Mouse (Mus musculus) thymus, adult 2 months (tissue): Measurements from ENCODE around the gene Emc8. TPM values are rescaled to one million over a fixed set of nuclear protein-coding genes. Genes with fewer than 3 reads are reported as not detected.
"Not testable (repeated sequence)": the region's sequence is repeated elsewhere in the genome, so short reads cannot be mapped to it uniquely, and the experiment has no call there.

Source experiments
- DNase-seq: peaks from one replicate; pipeline ENCODE4 v3.0.0; 2021
- H3K27ac ChIP-seq: fragments of 200-500 bp; 2 replicates; pipeline ENCODE4 v1.5.1; 2012; ENCODE audit warnings: low read length, control low read depth; ENCODE audit not compliant: control insufficient read depth, insufficient read depth
- H3K27me3 ChIP-seq: fragments of 200-500 bp; 2 replicates; pipeline ENCODE4 v1.6.1; 2012; ENCODE audit warnings: mild to moderate bottlenecking, low read length, moderate library complexity, mixed read lengths; ENCODE audit not compliant: control insufficient read depth, insufficient read depth
- H3K36me3 ChIP-seq: fragments of 200-500 bp; 2 replicates; pipeline ENCODE4 v1.6.1; 2012; ENCODE audit warnings: mild to moderate bottlenecking, low read length, moderate library complexity; ENCODE audit not compliant: control insufficient read depth, insufficient read depth
- H3K4me1 ChIP-seq: fragments of 200-500 bp; replicated peaks from 2 replicates; pipeline ENCODE4 v1.6.1; 2012; ENCODE audit warnings: low read length; ENCODE audit not compliant: control insufficient read depth, insufficient read depth
- H3K4me3 ChIP-seq: fragments of 200-500 bp; 2 replicates; pipeline ENCODE4 v1.5.1; 2012; ENCODE audit warnings: mild to moderate bottlenecking, low read length, control low read depth, moderate library complexity; ENCODE audit not compliant: control insufficient read depth, insufficient read depth
- CTCF ChIP-seq: fragments of 200-500 bp; IDR thresholded peaks from 2 replicates; pipeline ENCODE4 v1.5.1; 2012; ENCODE audit warnings: mild to moderate bottlenecking, control low read depth, low read length, moderate library complexity, borderline replicate concordance; ENCODE audit not compliant: control insufficient read depth, poor library complexity, insufficient read depth; ENCODE audit errors: extremely low read depth
- POLR2A ChIP-seq: fragments of 200-500 bp; IDR thresholded peaks from 2 replicates; pipeline ENCODE4 v1.6.1; 2012; ENCODE audit warnings: mild to moderate bottlenecking, low read length, control low read depth, moderate library complexity; ENCODE audit not compliant: control insufficient read depth, poor library complexity, insufficient read depth; ENCODE audit errors: extremely low read depth
- WGBS: fragments of 180-500 bp; shearing (Covaris S2); methylation state at CpG from one replicate; pipeline ENCODE4 v1.1.7; 2018; 5-methylcytosine and 5-hydroxymethylcytosine counted together
- polyA plus RNA-seq: library from polyadenylated mRNA; depleted of rRNA; stranded (reverse); fragments of >200 nt; gene quantifications from 2 replicates; pipeline ENCODE4 v1.2.3, GENCODE M21; 2012

The Emc8 gene
- polyA plus RNA-seq, 1 experiment = 175 TPM

DNA sequence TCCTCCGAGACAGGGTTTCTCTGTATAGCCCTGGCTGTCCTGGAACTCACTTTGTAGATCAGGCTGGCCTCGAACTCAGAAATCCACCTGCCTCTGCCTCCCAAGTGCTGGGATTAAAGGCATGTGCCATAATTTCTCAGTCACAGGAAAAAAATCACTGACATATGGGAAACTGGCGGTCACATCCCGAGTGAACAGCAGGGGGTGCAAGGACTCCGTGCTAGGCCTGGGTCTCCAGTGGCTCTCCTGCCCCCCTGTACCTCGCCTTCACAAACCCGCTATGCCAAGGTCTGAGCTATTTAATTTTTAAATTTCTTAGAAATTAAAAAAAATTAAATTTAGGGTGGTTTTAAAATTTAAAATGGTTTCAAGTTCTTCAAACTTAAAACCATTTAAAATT lies 12.0 kb upstream of the Emc8 start:
- not testable (repeated sequence) for H3K27ac ChIP-seq, H3K4me3 ChIP-seq, H3K27me3 ChIP-seq, H3K4me1 ChIP-seq, H3K36me3 ChIP-seq
- TF ChIP-seq CTCF = peak; percentile 72
- 41% methylated on average over 7 of the region's 7 CpGs for WGBS
- peak; percentile 68 for DNase-seq

- no peak overlapping the region for H3K4me3 ChIP-seq
- no peaks in the 10 kb centered on the region for H3K4me1 ChIP-seq
- TF ChIP-seq POLR2A (no peak), CTCF (no peak)
- WGBS = 67% methylated on average over 11 of the region's 11 CpGs
- H3K36me3 ChIP-seq = 0 out of 2 replicates have a peak, but pooled peaks cover 3% of the 10 kb centered on the region
- H3K27me3 ChIP-seq = no peaks in the 10 kb centered on the region
- H3K27ac ChIP-seq = no peak overlapping the region
- DNase-seq = no peak
Measured at GRCm38 (mm10) chr8:120679629-120680387, 11.4 kb upstream of the Emc8 start.

DNA sequence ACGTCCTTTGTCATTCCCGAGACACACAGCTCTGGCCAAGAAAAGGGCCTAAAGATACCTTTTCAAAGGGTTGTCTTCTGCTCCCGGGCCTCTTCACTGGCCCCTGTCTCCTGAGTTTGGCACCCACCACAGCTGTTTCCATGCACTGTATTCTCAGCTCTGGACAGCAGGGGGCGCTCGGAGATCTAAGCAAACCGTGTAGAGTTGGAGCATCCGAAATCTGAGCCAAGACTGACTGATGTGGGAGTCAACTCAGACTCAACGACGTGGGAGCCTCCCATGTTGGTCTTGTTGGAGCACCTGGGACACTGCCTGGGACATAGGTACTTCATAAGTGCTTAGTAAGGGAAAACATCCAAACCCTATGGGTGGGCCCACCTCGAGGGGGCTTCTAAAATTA lies 10.1 kb upstream of the Emc8 start:
- peak; percentile 86 for DNase-seq
- TF ChIP-seq POLR2A (no peak), CTCF (peak; percentile 89)
- H3K36me3 ChIP-seq = peaks cover 9% of the 10 kb centered on the region
- H3K4me1 ChIP-seq = no peaks in the 10 kb centered on the region
- 15% methylated on average over 10 of the region's 10 CpGs for WGBS
- H3K27ac ChIP-seq = no peak overlapping the region
- H3K27me3 ChIP-seq = no peaks in the 10 kb centered on the region
- H3K4me3 ChIP-seq = no peak overlapping the region

DNA sequence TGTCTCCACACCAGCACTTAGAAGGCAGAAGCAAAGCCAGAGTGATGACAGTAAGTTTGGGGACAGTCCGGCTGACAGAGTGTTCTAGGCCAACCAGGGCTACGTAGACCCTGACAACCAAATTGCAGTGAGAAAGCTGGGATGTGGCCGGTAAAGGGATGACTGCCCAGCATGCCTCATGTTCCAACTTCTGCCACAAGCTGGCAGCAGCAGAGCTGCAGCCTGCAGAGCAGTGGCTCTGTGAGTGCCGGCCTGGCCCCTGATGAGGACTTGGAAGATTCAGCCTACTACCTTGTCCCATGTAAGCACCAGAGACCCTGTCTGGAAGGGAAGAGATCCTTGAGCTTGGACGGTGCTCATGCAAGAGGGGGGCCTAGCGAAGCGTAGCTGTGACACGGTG lies 7.3 kb upstream of the Emc8 start:
- no peak for DNase-seq
- peaks cover 26% of the 10 kb centered on the region for H3K36me3 ChIP-seq
- TF ChIP-seq CTCF = no peak
- 95% methylated on average over 8 of the region's 8 CpGs for WGBS
- H3K27ac ChIP-seq = no peak overlapping the region
- no peak overlapping the region for H3K4me3 ChIP-seq
- H3K4me1 ChIP-seq = no peaks in the 10 kb centered on the region
- H3K27me3 ChIP-seq = no peaks in the 10 kb centered on the region

DNA sequence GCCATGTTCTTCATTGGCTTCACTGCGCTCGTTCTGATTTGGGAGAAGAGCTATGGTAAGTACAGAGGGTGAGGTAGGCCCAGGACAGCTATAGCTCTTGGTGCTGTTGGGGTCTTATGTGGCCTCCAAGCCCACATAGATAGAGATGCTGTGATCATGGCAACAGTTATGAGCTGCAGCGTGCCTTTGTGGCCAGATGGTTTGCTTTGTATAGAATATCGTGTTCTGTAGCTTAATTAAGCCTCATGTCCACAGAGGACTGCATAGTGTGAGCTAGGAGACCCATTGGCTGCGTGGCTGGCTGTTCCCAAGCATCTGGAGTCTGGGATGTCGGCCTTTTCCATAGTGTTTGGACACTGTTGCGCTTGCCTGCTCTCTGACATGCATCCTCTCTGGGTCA lies 4.9 kb upstream of the Emc8 start:
- no peak for DNase-seq
- TF ChIP-seq CTCF (no peak), POLR2A (no peak)
- WGBS = 98% methylated on average over 7 of the region's 7 CpGs
- Histone ChIP-seq H3K36me3 (peaks cover 26% of the 10 kb centered on the region), H3K4me1 (peaks cover 3% of the 10 kb centered on the region), H3K27me3 (no peaks in the 10 kb centered on the region), H3K27ac (no peak overlapping the region), H3K4me3 (no peak overlapping the region)

DNA sequence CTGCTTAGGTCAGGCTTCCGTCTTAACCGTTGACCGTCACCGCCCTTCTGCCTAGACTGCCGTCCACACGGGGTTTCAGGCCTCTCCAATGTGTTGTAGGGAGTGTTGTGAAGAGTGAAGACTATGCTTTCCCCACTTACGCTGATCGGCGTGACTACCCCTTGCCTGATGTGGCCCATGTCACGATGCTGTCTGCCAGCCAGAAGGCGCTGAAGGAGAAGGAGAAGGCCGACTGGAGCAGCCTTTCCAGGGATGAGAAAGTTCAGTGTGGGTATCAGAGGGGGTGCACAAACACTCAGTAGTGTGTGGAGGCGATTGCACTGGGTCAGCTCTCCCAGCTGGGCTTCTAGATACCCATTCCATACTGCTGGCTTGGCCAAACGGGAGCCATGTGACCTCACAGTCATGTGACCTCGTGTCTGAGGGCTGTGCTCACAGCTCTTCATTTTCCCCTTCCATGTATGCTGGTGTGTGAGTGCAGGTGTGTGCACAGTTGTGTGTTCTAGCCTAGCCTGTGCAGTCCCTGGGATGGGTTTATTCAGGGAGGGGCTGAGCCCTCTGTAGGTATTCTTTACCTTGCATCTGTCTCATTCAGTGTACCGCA lies 4.4 kb upstream of the Emc8 start:
- 93% methylated on average over 16 of the region's 16 CpGs for WGBS
- no peak for DNase-seq
- no peaks in the 10 kb centered on the region for H3K27me3 ChIP-seq
- no peak overlapping the region for H3K4me3 ChIP-seq
- TF ChIP-seq POLR2A (no peak), CTCF (no peak)
- peaks cover 3% of the 10 kb centered on the region for H3K4me1 ChIP-seq
- H3K27ac ChIP-seq = no peak overlapping the region
- peaks cover 26% of the 10 kb centered on the region for H3K36me3 ChIP-seq
